Comparison of ENCODE assay signal across 26 mouse cellular contexts in genomic region chr11:80155541-80155940, GRCm38 (mm10). TPM values are rescaled to one million over a fixed set of nuclear protein-coding genes. Genes with fewer than 3 reads are reported as not detected.
DNase-seq lines count a peak whose midpoint lies in the region; ATAC-seq and TF ChIP-seq lines count a peak whose summit lies in the region.
"Had no signal": no experiment of that assay in that cellular context is flagged by ENCODE, and none has a peak within 500 bp of the region (broad histone marks: within the 10 kb centered on the region; RNA-seq: fewer than 3 reads in every experiment).

No protein-coding gene starts in this region.

- peak overlapping the region; percentile 74 for H3K4me3 ChIP-seq in gastrocnemius, adult 2 months
- H3K4me3 ChIP-seq in layer of hippocampus, adult 2 months, result peak overlapping the region; percentile 24; the same call in 1 of the 2 replicates
- H3K4me3 ChIP-seq in lung, postnatal 0 days (ENCODE audit: low read depth, low read length), result no peak overlapping the region
- H3K4me3 ChIP-seq in macrophage (ENCODE audit: inconsistent target), result peak overlapping the region; percentile 73
- H3K4me3 ChIP-seq: forebrain, embryonic 10.5 days had no signal

- WGBS in lung, postnatal 0 days, result 73% methylated on average over 8 of the region's 8 CpGs
- 28% methylated on average over 8 of the region's 8 CpGs for WGBS in macrophage (ENCODE audit: missing documents)

- H3K27me3 ChIP-seq in lung, postnatal 0 days (replicated peaks; ENCODE audit: insufficient read depth, low read length), result peaks cover 6% of the 10 kb centered on the region; the same call in 1 of the 2 replicates

- TF ChIP-seq EP300 in lung, postnatal 0 days (IDR thresholded peaks at IDR 0.05), result no peak

- H3K9me3 ChIP-seq in lung, postnatal 0 days (ENCODE audit: low read length), result no peaks in the 10 kb centered on the region
- H3K9me3 ChIP-seq: forebrain, embryonic 10.5 days; heart, embryonic 12.5 days; hindbrain, embryonic 13.5 days; limb, embryonic 13.5 days; midbrain, embryonic 13.5 days; stomach, embryonic 15.5 days had no signal

- no peak overlapping the region for H3K9ac ChIP-seq in lung, postnatal 0 days (replicated peaks; ENCODE audit: low read depth)
- H3K9ac ChIP-seq: heart, embryonic 12.5 days; hindbrain, embryonic 13.5 days; limb, embryonic 13.5 days; lung, embryonic 14.5 days; midbrain, embryonic 13.5 days; stomach, embryonic 15.5 days had no signal

- TF ChIP-seq CTCF in gastrocnemius, adult 2 months (IDR thresholded peaks at IDR 0.05), result no peak
- TF ChIP-seq CTCF in layer of hippocampus, adult 2 months (conservative IDR thresholded peaks at IDR 0.05), result no peak
- no peak for TF ChIP-seq CTCF in lung, postnatal 0 days (IDR thresholded peaks at IDR 0.05)

- DNase-seq in gastrocnemius, adult 2 months, result no peak
- no peak for DNase-seq in gastrocnemius, adult 18-20 months (ENCODE audit: low spot score)
- no peak for DNase-seq in layer of hippocampus, adult 2 months (ENCODE audit: low spot score in 2 of 2)
- DNase-seq in layer of hippocampus, postnatal 14 days (ENCODE audit: low spot score in 2 of 2), result no peak
- DNase-seq in lung, postnatal 0 days (ENCODE audit: low spot score), result no peak
- no peak for DNase-seq in lung, postnatal 4 days
- DNase-seq: adrenal gland, postnatal 10 days; cerebellum, adult 11 months; cerebellum, postnatal 10 days; kidney, adult 8-10 months; kidney, postnatal 14 days; layer of hippocampus, postnatal 36 days; lung, embryonic 14.5 days; lung, postnatal 36 days; right cerebral cortex, postnatal 25 days; thymus, adult 18-20 months; thymus, postnatal 36 days had no signal

- peak overlapping the region; percentile 64 for H3K27ac ChIP-seq in gastrocnemius, adult 2 months
- peak overlapping the region; percentile 41 for H3K27ac ChIP-seq in layer of hippocampus, adult 2 months
- H3K27ac ChIP-seq in lung, postnatal 0 days (ENCODE audit: low read length), result no peak overlapping the region
- H3K27ac ChIP-seq in macrophage, result peak overlapping the region; percentile 69
- H3K27ac ChIP-seq: forebrain, embryonic 10.5 days; hindbrain, embryonic 13.5 days; limb, embryonic 13.5 days; midbrain, embryonic 13.5 days; stomach, embryonic 15.5 days had no signal

- ATAC-seq in lung, postnatal 0 days, result no peak
- ATAC-seq in megakaryocyte-erythroid progenitor cell, adult 5-6 weeks (replicated peaks; ENCODE audit: low FRiP score, low TSS enrichment, poor library complexity, severe bottlenecking), result no peak
- ATAC-seq: forebrain, embryonic 16.5 days; midbrain, embryonic 13.5 days had no signal

- no peaks in the 10 kb centered on the region for H3K36me3 ChIP-seq in lung, postnatal 0 days (ENCODE audit: insufficient read depth, low read length)
- peaks cover 35% of the 10 kb centered on the region for H3K36me3 ChIP-seq in macrophage (ENCODE audit: inconsistent target)
- H3K36me3 ChIP-seq: forebrain, embryonic 10.5 days; heart, embryonic 12.5 days; hindbrain, embryonic 13.5 days; limb, embryonic 13.5 days; midbrain, embryonic 13.5 days; stomach, embryonic 15.5 days had no signal

- peak overlapping the region; percentile 86; the same call in 1 of the 2 replicates for H3K4me2 ChIP-seq in lung, postnatal 0 days (replicated peaks; ENCODE audit: low read depth, low read length)
- H3K4me2 ChIP-seq: heart, embryonic 12.5 days; hindbrain, embryonic 13.5 days; limb, embryonic 13.5 days; lung, embryonic 14.5 days; midbrain, embryonic 13.5 days had no signal

- H3K4me1 ChIP-seq in lung, postnatal 0 days (ENCODE audit: insufficient read depth, low read depth, low read length), result 0 out of 2 replicates have a peak, but pooled peaks cover 3% of the 10 kb centered on the region

- intact Hi-C loops in gastrocnemius, adult 2 months (cut with DNase I), result no loop called here

- peaks cover 64% of the 10 kb centered on the region for H3K79me2 ChIP-seq in macrophage (ENCODE audit: inconsistent target)

RNA-seq across cellular contexts. Expression of gene Adap2, which starts 1.6 kb away (rescaled TPM):
- 1 to 10 TPM; 4.2 to 4.7 TPM for total RNA-seq in gastrocnemius, adult 2 months (2021)
- total RNA-seq in gastrocnemius, adult 18-20 months (2021), result 1 to 10 TPM; 2.7 to 3.6 TPM
- total RNA-seq in layer of hippocampus, adult 2 months (2021), result 1 to 10 TPM; 6.1 to 8.2 TPM
- total RNA-seq in layer of hippocampus, postnatal 14 days (2021), result 10 to 100 TPM; 10.3 to 11.0 TPM
- 8.4 and 12.4 TPM in 2 replicates for polyA plus RNA-seq in lung, postnatal 0 days (2015; fragmentation: Nextera tagmentation; extraction: Ambion mirVana)
- total RNA-seq in macrophage (2018; cell fraction: chromatin; rRNA removed), result 100 to 1,000 TPM; 119 to 715 (median 357) TPM
- 100 to 1,000 TPM in 19 of 26 experiments, 10 to 100 TPM in 7; 65.8 to 202 (median 108) TPM for total RNA-seq in macrophage (2018; cell fraction: cytosol; rRNA removed)
- 100 to 1,000 TPM in 24 of 26 experiments, 10 to 100 TPM in 2; 94.4 to 583 (median 247) TPM for total RNA-seq in macrophage (2018; cell fraction: nucleus; rRNA removed)
- polyA plus RNA-seq in macrophage (2018), result 54.5 to 101 TPM (median 85.2 TPM) in 3 replicates
- not detected in 2 replicates for total RNA-seq in megakaryocyte-erythroid progenitor cell, adult 5-6 weeks (2014; fragmentation: Nextera tagmentation)
- 0.23 TPM in 1 of 2 replicates, not detected in the other for total RNA-seq in megakaryocyte-erythroid progenitor cell, adult 5-6 weeks (2017)

RNA-seq across cellular contexts. Expression of gene Tefm, which starts 13.6 kb away (rescaled TPM):
- 10 to 100 TPM; 18.6 to 24.1 TPM for total RNA-seq in gastrocnemius, adult 2 months (2021)
- 10 to 100 TPM; 19.2 to 20.5 TPM for total RNA-seq in gastrocnemius, adult 18-20 months (2021)
- 10 to 100 TPM in 1 of 2 experiments, 1 to 10 TPM in 1; 8.8 to 10.9 TPM for total RNA-seq in layer of hippocampus, adult 2 months (2021)
- total RNA-seq in layer of hippocampus, postnatal 14 days (2021), result 10 to 100 TPM; 11.3 to 12.7 TPM
- polyA plus RNA-seq in lung, postnatal 0 days (2015; fragmentation: Nextera tagmentation; extraction: Ambion mirVana), result 17.8 and 19.5 TPM in 2 replicates
- 10 to 100 TPM in 5 of 26 experiments, 1 to 10 TPM in 21; 1.0 to 12.9 (median 5.6) TPM for total RNA-seq in macrophage (2018; cell fraction: chromatin; rRNA removed)
- total RNA-seq in macrophage (2018; cell fraction: cytosol; rRNA removed), result 10 to 100 TPM in 18 of 26 experiments, 1 to 10 TPM in 8; 4.6 to 15.5 (median 10.5) TPM
- total RNA-seq in macrophage (2018; cell fraction: nucleus; rRNA removed), result 10 to 100 TPM in 10 of 26 experiments, 1 to 10 TPM in 16; 1.6 to 17.8 (median 8.9) TPM
- 7.9 to 16.0 TPM (median 9.1 TPM) in 3 replicates for polyA plus RNA-seq in macrophage (2018)
- 23.4 and 30.9 TPM in 2 replicates for total RNA-seq in megakaryocyte-erythroid progenitor cell, adult 5-6 weeks (2014; fragmentation: Nextera tagmentation)
- 19.0 and 22.6 TPM in 2 replicates for total RNA-seq in megakaryocyte-erythroid progenitor cell, adult 5-6 weeks (2017)

RNA-seq across cellular contexts. Expression of gene Rnf135, which starts 28.1 kb away (rescaled TPM):
- 1 to 10 TPM; 2.2 to 2.4 TPM for total RNA-seq in gastrocnemius, adult 2 months (2021)
- 1 to 10 TPM; 1.6 to 1.7 TPM for total RNA-seq in gastrocnemius, adult 18-20 months (2021)
- 1 to 10 TPM; 4.1 to 4.9 TPM for total RNA-seq in layer of hippocampus, adult 2 months (2021)
- 1 to 10 TPM; 3.5 to 4.6 TPM for total RNA-seq in layer of hippocampus, postnatal 14 days (2021)
- polyA plus RNA-seq in lung, postnatal 0 days (2015; fragmentation: Nextera tagmentation; extraction: Ambion mirVana), result 13.7 and 16.1 TPM in 2 replicates
- 10 to 100 TPM; 17.2 to 69.8 (median 48.8) TPM for total RNA-seq in macrophage (2018; cell fraction: chromatin; rRNA removed)
- 10 to 100 TPM; 15.5 to 57.5 (median 30.7) TPM for total RNA-seq in macrophage (2018; cell fraction: cytosol; rRNA removed)
- 10 to 100 TPM; 23.7 to 88.1 (median 50.5) TPM for total RNA-seq in macrophage (2018; cell fraction: nucleus; rRNA removed)
- 8.8 to 30.5 TPM (median 15.2 TPM) in 3 replicates for polyA plus RNA-seq in macrophage (2018)
- 7.1 and 9.1 TPM in 2 replicates for total RNA-seq in megakaryocyte-erythroid progenitor cell, adult 5-6 weeks (2014; fragmentation: Nextera tagmentation)
- total RNA-seq in megakaryocyte-erythroid progenitor cell, adult 5-6 weeks (2017), result 5.0 TPM in 2 replicates

RNA-seq across cellular contexts. Expression of gene Rhot1, which starts 53.3 kb away (rescaled TPM):
- total RNA-seq in gastrocnemius, adult 2 months (2021), result 10 to 100 TPM; 43.6 to 45.3 TPM
- total RNA-seq in gastrocnemius, adult 18-20 months (2021), result 10 to 100 TPM; 39.7 to 40.2 TPM
- 10 to 100 TPM; 67.8 to 68.2 TPM for total RNA-seq in layer of hippocampus, adult 2 months (2021)
- 10 to 100 TPM; 61.6 to 64.6 TPM for total RNA-seq in layer of hippocampus, postnatal 14 days (2021)
- 38.2 and 44.9 TPM in 2 replicates for polyA plus RNA-seq in lung, postnatal 0 days (2015; fragmentation: Nextera tagmentation; extraction: Ambion mirVana)
- 100 to 1,000 TPM in 11 of 26 experiments, 10 to 100 TPM in 15; 39.2 to 147 (median 95.7) TPM for total RNA-seq in macrophage (2018; cell fraction: chromatin; rRNA removed)
- 10 to 100 TPM; 27.7 to 40.3 (median 34.9) TPM for total RNA-seq in macrophage (2018; cell fraction: cytosol; rRNA removed)
- total RNA-seq in macrophage (2018; cell fraction: nucleus; rRNA removed), result 100 to 1,000 TPM in 3 of 26 experiments, 10 to 100 TPM in 23; 28.3 to 114 (median 51.9) TPM
- 29.4 to 36.6 TPM (median 30.4 TPM) in 3 replicates for polyA plus RNA-seq in macrophage (2018)
- 44.3 and 65.2 TPM in 2 replicates for total RNA-seq in megakaryocyte-erythroid progenitor cell, adult 5-6 weeks (2014; fragmentation: Nextera tagmentation)
- 55.5 and 63.8 TPM in 2 replicates for total RNA-seq in megakaryocyte-erythroid progenitor cell, adult 5-6 weeks (2017)
